Mouse (Mus musculus) embryonic fibroblast, embryonic 13.5 days (primary cell): ENCODE measurements around the gene Rad51b.

Experiments
- CTCF ChIP-seq: IDR thresholded peaks from 2 replicates; pipeline ENCODE4 v1.5.1; 2011; ENCODE audit warnings: mild to moderate bottlenecking, control low read depth, low read length, moderate library complexity, borderline replicate concordance; ENCODE audit not compliant: insufficient read depth
- POLR2A ChIP-seq: IDR thresholded peaks from 2 replicates; pipeline ENCODE4 v1.6.1; 2011; ENCODE audit warnings: low read depth, mild to moderate bottlenecking, control low read depth, low read length, moderate library complexity

GRCm38 (mm10) chr12:79705501-79706266 lies 408.6 kb downstream of the Rad51b start:
- TF ChIP-seq CTCF (no peak), POLR2A (no peak)
